Mouse (Mus musculus) megakaryocyte, embryonic 14.5 days (primary cell): Measurements from ENCODE around the gene Gzma. TPM values are rescaled to one million over a fixed set of nuclear protein-coding genes. Genes with fewer than 3 reads are reported as not detected.

Experiments
- H3K27me3 ChIP-seq: replicated peaks from 2 replicates; pipeline ENCODE3; 2012; ENCODE audit warnings: inconsistent platforms
- H3K36me3 ChIP-seq: replicated peaks from 2 replicates; pipeline ENCODE3; 2012; ENCODE audit warnings: low read length, inconsistent platforms, mixed read lengths
- H3K4me1 ChIP-seq: 2 replicates; pipeline ENCODE4 v1.6.1; 2012; ENCODE audit warnings: inconsistent platforms
- H3K4me3 ChIP-seq: replicated peaks from 2 replicates; pipeline ENCODE3; 2012; ENCODE audit warnings: moderate library complexity, mild to moderate bottlenecking, inconsistent platforms
- H3K9me3 ChIP-seq: 2 replicates; pipeline ENCODE4 v1.6.1; 2012; ENCODE audit warnings: inconsistent platforms
- FLI1 ChIP-seq: IDR thresholded peaks from 2 replicates; pipeline ENCODE4 v1.6.1; 2012; ENCODE audit warnings: low read length, inconsistent platforms, mixed read lengths
- GATA1 ChIP-seq: IDR thresholded peaks from 3 replicates; pipeline ENCODE4 v1.6.1; 2012; ENCODE audit warnings: mixed read lengths, low read length, inconsistent platforms, borderline replicate concordance
- polyA plus RNA-seq: library from polyadenylated mRNA; stranded (reverse); fragments of >175 nt; gene quantifications from 2 replicates; pipeline ENCODE4 v1.2.3, GENCODE M21; 2012; ENCODE audit warnings: low replicate concordance; ENCODE audit not compliant: insufficient read depth

Gene Gzma
- polyA plus RNA-seq, 1 experiment = not detected

DNA sequence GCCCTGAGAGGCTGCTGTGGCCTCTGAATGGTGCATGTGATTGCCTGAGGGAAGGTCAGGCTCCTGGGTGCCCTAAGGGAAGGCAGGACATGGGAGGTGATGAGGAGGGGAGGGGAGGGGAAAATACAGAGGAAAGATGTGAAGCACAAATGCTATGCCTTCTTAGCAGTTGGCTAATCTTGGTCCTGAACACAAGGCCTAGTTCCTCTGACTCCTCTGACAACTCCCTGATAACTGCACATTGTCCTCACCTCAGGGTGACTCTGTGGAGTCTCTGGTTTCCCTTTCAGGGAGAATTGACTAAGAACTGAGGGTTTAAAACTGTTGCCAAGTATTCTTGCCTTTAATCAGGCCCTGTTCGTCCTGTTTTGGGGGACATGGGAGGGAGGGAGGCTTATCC is 6.2 kb downstream of the Gzma start:
- H3K4me1 ChIP-seq = no peaks in the 10 kb centered on the region
- no peak overlapping the region for H3K4me3 ChIP-seq
- H3K36me3 ChIP-seq = no peaks in the 10 kb centered on the region
- no peak for TF ChIP-seq GATA1
- TF ChIP-seq FLI1 = no peak
- peaks cover 3% of the 10 kb centered on the region for H3K27me3 ChIP-seq
- H3K9me3 ChIP-seq = no peaks in the 10 kb centered on the region

DNA sequence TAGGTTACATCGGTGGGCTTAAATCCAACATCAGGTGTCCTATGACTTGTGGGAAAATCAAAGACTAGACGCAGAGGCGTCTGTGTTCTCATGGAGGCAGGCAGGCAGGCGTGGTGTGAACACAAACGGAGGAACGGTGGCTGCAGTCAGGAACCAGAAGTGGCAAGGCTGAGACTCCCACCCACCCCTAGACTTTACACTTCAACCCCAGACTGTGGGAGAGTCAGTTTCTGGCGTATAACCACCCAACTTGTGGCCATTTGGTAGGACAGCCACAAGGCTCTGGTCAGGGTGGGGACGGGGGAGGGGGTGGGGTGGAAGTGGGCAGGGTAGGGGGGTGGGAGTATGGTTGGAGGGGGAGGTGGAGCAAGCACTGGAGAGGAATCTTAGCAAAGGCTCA is 10.3 kb downstream of the Gzma start:
- TF ChIP-seq FLI1 (no peak), GATA1 (no peak)

DNA sequence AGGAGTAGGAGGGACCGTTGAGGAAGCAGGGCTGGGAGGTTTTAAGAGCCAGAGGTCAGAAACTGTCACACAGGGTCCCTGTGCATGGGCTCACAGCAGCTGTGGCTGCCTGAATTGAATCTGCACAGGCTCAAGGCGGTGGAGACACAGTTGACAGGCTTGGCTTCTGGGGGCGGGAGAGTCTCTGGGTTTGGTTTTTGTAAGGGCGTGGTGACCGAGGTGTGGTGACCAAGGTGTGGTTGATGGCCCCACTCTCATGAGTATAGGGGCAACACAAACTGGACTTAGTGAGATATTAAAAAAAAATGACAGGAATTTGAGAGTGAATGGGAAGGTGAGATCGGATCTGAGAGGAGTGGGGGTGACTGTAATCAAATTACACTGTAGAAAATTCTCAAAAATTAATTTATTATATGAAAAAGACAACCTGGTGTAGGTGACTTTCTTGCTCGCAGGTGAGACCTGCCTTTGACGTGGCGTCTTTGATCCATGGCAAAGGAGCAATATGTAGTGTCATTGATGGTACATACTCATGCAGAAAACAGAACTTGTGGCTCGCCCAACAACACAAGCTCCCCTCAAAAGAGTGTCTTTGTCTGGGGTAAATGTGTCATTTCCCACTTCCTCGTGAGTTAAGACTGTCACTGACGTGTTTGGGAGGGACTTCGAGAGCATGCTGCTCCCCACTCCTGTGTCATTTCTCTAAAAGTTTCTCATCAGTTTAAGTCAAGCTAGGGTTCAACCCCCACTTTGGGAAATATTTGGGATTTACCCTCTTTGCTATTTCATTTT is 13.4 kb downstream of the Gzma start:
- Histone ChIP-seq H3K9me3 (no peaks in the 10 kb centered on the region), H3K4me3 (no peak overlapping the region), H3K36me3 (no peaks in the 10 kb centered on the region), H3K4me1 (no peaks in the 10 kb centered on the region), H3K27me3 (peaks cover 6% of the 10 kb centered on the region)
- TF ChIP-seq GATA1 (no peak), FLI1 (no peak)

More for the DNA sequence above, 10.3 kb downstream of the Gzma start:
- H3K4me3 ChIP-seq = no peak overlapping the region
- H3K27me3 ChIP-seq = peaks cover 4% of the 10 kb centered on the region
- H3K4me1 ChIP-seq = no peaks in the 10 kb centered on the region
- H3K36me3 ChIP-seq = no peaks in the 10 kb centered on the region
- H3K9me3 ChIP-seq = no peaks in the 10 kb centered on the region

DNA sequence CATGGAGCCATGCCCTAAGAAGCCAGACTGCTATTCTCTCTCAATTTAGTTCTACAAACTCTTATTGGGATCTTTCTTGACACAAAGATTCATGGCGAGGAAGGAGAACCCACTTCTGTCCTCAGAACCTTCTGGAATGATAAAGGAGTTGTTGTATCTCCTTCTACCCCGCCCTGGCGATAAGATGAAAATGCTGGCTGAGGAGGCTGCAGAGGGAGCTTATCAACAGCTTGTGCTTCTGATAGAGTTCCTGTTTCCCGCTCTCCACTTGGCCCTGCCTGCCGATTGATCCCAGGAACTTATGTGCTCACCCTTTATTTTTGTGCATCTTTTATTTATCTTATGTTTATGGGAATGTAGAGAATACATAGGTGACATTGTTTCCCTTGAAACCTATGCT is 16.0 kb downstream of the Gzma start:
- TF ChIP-seq FLI1 (no peak), GATA1 (no peak)
- H3K4me1 ChIP-seq = no peaks in the 10 kb centered on the region
- H3K36me3 ChIP-seq = no peaks in the 10 kb centered on the region
- H3K4me3 ChIP-seq = no peak overlapping the region
- H3K27me3 ChIP-seq = peaks cover 3% of the 10 kb centered on the region
- H3K9me3 ChIP-seq = no peaks in the 10 kb centered on the region

DNA sequence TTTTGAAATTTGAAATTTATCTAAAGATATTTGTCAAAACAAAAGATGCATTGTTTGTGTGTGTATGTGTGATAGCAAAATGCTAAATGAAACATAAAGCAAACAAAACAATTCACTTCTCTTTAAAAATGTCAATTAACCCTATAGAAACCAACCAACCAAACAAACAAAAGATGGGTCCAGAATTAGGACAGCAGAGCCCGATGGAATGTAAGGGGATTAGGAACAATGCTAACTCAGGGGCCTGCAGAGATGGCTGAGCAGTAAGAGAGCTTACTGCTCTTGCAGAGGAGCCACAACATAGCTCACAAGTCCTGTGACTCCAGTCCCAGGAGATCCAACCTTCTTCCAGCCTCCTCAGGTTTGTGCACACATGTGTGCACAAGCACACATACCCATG is 18.7 kb downstream of the Gzma start:
- peaks cover 5% of the 10 kb centered on the region for H3K27me3 ChIP-seq
- H3K9me3 ChIP-seq = no peaks in the 10 kb centered on the region
- no peaks in the 10 kb centered on the region for H3K36me3 ChIP-seq
- no peak overlapping the region for H3K4me3 ChIP-seq
- TF ChIP-seq GATA1 (no peak), FLI1 (no peak)
- no peaks in the 10 kb centered on the region for H3K4me1 ChIP-seq

DNA sequence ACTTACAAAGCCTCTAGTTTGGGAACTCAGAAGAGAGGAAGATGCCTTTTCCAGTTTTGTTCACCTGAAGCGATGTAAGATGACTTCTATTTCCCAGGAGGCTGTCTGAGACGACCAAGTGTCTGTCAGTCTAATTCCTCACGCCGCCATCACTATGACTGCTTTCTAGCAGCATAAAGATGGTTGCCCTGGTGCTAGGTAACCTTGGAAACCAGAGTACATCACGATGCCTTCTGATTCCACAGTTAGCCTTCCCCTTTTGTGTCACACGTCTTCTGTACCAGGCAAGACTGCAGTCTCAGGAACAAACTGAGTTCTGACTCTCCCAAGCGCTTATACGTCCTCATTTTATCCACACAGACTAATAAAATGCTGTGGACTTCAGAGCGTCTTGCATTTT is 21.8 kb downstream of the Gzma start:
- Histone ChIP-seq H3K9me3 (no peaks in the 10 kb centered on the region), H3K27me3 (peaks cover 5% of the 10 kb centered on the region), H3K36me3 (no peaks in the 10 kb centered on the region), H3K4me3 (no peak overlapping the region), H3K4me1 (no peaks in the 10 kb centered on the region)
- TF ChIP-seq FLI1 = no peak
- no peak for TF ChIP-seq GATA1

DNA sequence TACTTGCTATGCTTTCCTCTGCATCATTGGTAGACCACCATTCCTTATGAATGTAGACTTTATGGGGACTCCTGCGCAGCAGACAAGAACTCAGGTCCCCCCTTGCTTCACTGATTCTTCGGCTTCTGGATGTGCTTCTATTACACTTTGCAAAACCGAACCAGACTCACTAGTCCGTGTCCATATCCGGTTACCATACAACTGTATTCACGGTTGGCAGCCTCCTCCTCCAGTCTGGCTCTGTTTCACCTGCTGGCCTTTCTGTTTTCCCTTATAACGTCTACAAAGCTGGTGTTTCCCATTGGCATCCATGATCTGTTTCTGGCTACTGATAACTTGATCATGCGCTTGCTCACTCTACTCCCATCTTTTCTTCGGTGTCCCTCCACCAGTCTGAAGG is 36.2 kb downstream of the Gzma start:
- Histone ChIP-seq H3K4me3 (no peak overlapping the region), H3K4me1 (no peaks in the 10 kb centered on the region), H3K27me3 (no peaks in the 10 kb centered on the region), H3K9me3 (no peaks in the 10 kb centered on the region), H3K36me3 (no peaks in the 10 kb centered on the region)
- TF ChIP-seq GATA1 = no peak
- no peak for TF ChIP-seq FLI1

DNA sequence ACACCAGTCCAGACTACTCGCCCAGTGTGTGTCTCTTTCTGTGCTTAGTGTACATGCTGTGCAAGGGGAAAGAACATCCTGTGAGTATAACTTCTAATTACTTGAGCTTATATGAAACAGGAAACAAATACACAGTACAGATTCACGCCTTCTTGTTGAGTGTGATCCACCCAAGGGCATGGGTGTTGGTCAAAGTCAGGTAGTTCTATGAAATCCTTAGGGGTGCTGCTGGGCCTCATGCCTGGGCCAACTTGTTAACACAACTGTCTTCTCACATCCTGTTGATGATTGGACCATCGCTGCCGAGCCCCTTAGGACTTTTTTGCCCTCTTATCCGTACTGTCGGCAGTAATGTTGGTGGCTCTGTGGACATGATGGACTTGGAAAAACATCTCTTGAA is 39.0 kb downstream of the Gzma start:
- no peak for TF ChIP-seq FLI1
- no peak for TF ChIP-seq GATA1
- no peaks in the 10 kb centered on the region for H3K27me3 ChIP-seq
- H3K9me3 ChIP-seq = peaks cover 3% of the 10 kb centered on the region; the same call in 1 of the 2 replicates
- no peaks in the 10 kb centered on the region for H3K4me1 ChIP-seq
- H3K36me3 ChIP-seq = no peaks in the 10 kb centered on the region
- no peak overlapping the region for H3K4me3 ChIP-seq

DNA sequence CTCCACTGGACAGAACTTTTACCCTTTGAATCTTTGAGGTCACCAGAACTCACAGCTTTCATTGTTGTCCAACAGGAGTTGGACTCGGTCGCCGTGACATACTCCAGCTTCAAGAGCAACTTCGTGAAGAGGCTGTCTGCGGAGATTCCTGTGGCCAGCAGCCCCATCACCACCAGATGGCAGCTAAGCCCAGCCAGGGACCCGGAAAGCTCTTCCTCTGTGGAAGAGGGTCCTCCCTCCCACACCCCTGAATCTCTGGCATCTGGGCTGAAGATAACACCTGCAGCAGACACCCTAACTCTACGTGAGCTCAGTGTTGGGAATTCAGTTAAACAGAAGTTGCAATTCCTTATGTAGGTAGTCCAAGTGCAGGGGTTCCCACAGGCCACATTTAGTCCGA is 45.0 kb downstream of the Gzma start:
- Histone ChIP-seq H3K9me3 (peaks cover 3% of the 10 kb centered on the region; the same call in 1 of the 2 replicates), H3K27me3 (peaks cover 8% of the 10 kb centered on the region), H3K36me3 (no peaks in the 10 kb centered on the region), H3K4me1 (no peaks in the 10 kb centered on the region; the same call in 1 of the 2 replicates), H3K4me3 (no peak overlapping the region)
- TF ChIP-seq FLI1 (no peak), GATA1 (no peak)

DNA sequence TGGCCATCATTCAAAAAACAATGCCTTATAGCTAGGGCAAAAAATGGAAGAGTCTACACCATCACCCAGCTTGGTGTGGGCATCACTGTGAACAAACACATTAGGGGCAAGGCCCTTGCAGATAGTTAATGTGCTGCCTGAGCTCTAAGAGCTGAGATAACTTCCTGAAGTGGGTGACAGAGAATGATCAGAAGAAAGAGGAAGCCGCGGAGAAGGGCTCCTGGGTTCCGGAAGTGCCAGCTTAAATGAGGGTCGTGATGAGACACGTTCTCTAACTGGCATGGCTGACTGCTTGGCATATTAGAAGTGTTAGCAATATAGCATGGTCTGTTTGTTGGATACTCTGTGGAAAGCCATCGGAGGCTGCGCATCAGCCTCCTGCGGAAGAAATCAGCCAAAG is 46.6 kb downstream of the Gzma start:
- H3K27me3 ChIP-seq = peaks cover 10% of the 10 kb centered on the region
- TF ChIP-seq FLI1 = no peak
- TF ChIP-seq GATA1 = no peak
- no peaks in the 10 kb centered on the region for H3K36me3 ChIP-seq
- H3K4me3 ChIP-seq = no peak overlapping the region
- peaks cover 3% of the 10 kb centered on the region; the same call in 1 of the 2 replicates for H3K9me3 ChIP-seq
- no peaks in the 10 kb centered on the region; the same call in 1 of the 2 replicates for H3K4me1 ChIP-seq

DNA sequence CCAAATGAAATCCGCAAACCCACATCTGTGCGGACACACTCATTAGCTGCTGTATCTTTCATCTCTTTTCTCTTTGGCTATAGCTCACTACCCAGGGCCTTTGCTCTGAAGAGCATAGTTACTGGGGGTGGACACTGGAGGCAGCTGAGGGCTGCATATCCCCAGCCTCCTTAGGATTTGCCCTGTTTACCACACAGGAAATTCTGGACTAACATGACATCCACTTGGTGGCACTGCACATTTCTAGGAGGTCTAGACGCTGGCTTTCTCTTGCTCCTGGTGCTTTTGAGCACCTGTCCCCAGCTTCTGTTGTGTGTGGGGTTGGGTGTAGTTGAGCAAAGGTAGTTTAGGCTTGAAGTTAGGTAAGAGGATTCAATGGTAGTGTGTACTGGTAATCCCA is 53.1 kb downstream of the Gzma start:
- Histone ChIP-seq H3K4me3 (no peak overlapping the region), H3K9me3 (no peaks in the 10 kb centered on the region), H3K4me1 (peaks cover 23% of the 10 kb centered on the region), H3K27me3 (peaks cover 10% of the 10 kb centered on the region), H3K36me3 (no peaks in the 10 kb centered on the region)
- TF ChIP-seq GATA1 = no peak
- no peak for TF ChIP-seq FLI1
